Comparison of ENCODE assay signal across 8 mouse cellular contexts in the genomic region with DNA sequence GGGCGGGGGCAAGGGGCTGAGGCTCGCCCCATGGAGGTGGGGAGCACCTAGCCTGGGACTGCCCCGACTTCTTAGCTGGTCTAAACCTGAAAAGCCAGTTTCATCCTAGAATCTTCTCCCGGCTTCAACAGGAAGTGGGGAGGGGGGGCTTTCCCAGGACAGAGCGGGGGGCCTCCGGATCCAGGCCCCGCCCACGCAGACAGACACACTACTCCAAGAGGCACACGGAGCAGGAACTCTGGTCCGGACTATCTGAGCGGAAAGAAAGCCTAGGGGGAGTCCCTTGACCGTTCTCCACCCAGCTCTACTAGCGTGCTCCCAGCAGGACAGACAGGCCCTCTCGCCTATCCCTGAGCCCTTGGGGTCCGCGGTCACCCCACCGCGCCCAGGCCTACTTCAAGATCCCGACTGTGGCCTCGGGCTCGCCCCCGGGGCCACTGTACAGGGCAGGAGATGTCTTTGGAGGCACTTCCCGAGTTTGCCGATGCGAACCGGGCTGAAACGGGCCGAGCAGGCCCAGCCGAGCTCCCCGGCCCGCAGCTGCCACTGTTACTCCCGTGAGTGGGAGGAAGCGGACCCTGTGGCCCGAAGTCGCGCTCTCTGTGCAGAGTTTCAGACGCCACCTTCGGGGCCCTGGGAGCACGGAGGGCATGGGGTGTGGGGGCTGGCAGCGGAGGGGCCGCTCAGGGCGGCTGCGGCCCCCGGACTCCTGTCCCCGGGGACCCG. TPM values are rescaled to one million over a fixed set of nuclear protein-coding genes. Genes with fewer than 3 reads are reported as not detected.
A peak's percentile ranks its signal among the peaks of the same experiment; 100 is the strongest.
DNase-seq lines count a peak whose midpoint lies in the region; ATAC-seq lines count a peak whose summit lies in the region.

No protein-coding gene starts in this region.

- peak overlapping the region; percentile 99 for H3K4me2 ChIP-seq in forebrain, embryonic 11.5 days (ENCODE audit: low read depth, low read length, severe bottlenecking)

- ATAC-seq in forebrain, embryonic 11.5 days (replicated peaks; ENCODE audit: low FRiP score), result peak; percentile 16

- no peaks in the 10 kb centered on the region for H3K36me3 ChIP-seq in forebrain, embryonic 11.5 days (ENCODE audit: control insufficient read depth, insufficient read depth, low read length)

- DNase-seq in cerebellum, adult 11-12 months, result peak; percentile 59
- no peak for DNase-seq in cerebellum, postnatal 36 days
- DNase-seq in ZHBTc4 (ENCODE audit: low read depth, low spot score) (peak; percentile 57), liver (peak; percentile 60)
- peak; percentile 81 for DNase-seq in forebrain, embryonic 11.5 days (ENCODE audit: low spot score)
- DNase-seq in heart, postnatal 25 days (ENCODE audit: low spot score), result peak; percentile 66
- DNase-seq in naive thymus-derived CD4-positive, alpha-beta T cell, adult 2 months (ENCODE audit: low read depth), result peak; percentile 50
- no peak for DNase-seq in c-Kit-positive CD71-positive TER-119-positive erythroid progenitor cells, embryonic 14.5 days (ENCODE audit: low spot score)

- peak overlapping the region; percentile 25 for H3K27ac ChIP-seq in forebrain, embryonic 11.5 days (ENCODE audit: low read depth, low read length)

- H3K27me3 ChIP-seq in forebrain, embryonic 11.5 days (ENCODE audit: control insufficient read depth, insufficient read depth, low read length), result peaks cover 11% of the 10 kb centered on the region; the same call in 1 of the 2 replicates

- H3K9me3 ChIP-seq in forebrain, embryonic 11.5 days (ENCODE audit: control insufficient read depth, low read length), result no peaks in the 10 kb centered on the region

- intact Hi-C loops in heart, postnatal 25 days (cut with DNase I), result no loop called here

- WGBS in forebrain, embryonic 11.5 days, result under 1% methylated on average over 45 of the region's 46 CpGs

- H3K4me3 ChIP-seq in forebrain, embryonic 11.5 days (ENCODE audit: low read depth, low read length), result peak overlapping the region; percentile 74

- H3K4me1 ChIP-seq in forebrain, embryonic 11.5 days (replicated peaks; ENCODE audit: control insufficient read depth, insufficient read depth, low read length), result peaks cover 12% of the 10 kb centered on the region

- peak overlapping the region; percentile 78 for H3K9ac ChIP-seq in forebrain, embryonic 11.5 days (ENCODE audit: low read length)

RNA-seq across cellular contexts. Expression of a gene that starts 0.7 kb away (rescaled TPM):
- polyA plus RNA-seq in forebrain, embryonic 11.5 days (2014; fragmentation: Nextera tagmentation; extraction: Ambion mirVana), result 20.4 and 21.3 TPM in 2 replicates
- total RNA-seq in heart, postnatal 25 days (2021), result 10 to 100 TPM; 21.9 to 25.0 TPM

RNA-seq across cellular contexts. Expression of a gene that starts 4.9 kb away (rescaled TPM):
- 27.7 and 28.0 TPM in 2 replicates for polyA plus RNA-seq in forebrain, embryonic 11.5 days (2014; fragmentation: Nextera tagmentation; extraction: Ambion mirVana)
- 1 to 10 TPM; 5.1 to 6.0 TPM for total RNA-seq in heart, postnatal 25 days (2021)

RNA-seq across cellular contexts. Expression of a gene that starts 16.2 kb away (rescaled TPM):
- polyA plus RNA-seq in forebrain, embryonic 11.5 days (2014; fragmentation: Nextera tagmentation; extraction: Ambion mirVana), result 86.2 and 92.7 TPM in 2 replicates
- 10 to 100 TPM; 11.1 to 12.4 TPM for total RNA-seq in heart, postnatal 25 days (2021)

RNA-seq across cellular contexts. Expression of a gene that starts 21.3 kb away (rescaled TPM):
- polyA plus RNA-seq in forebrain, embryonic 11.5 days (2014; fragmentation: Nextera tagmentation; extraction: Ambion mirVana), result not detected in 2 replicates
- total RNA-seq in heart, postnatal 25 days (2021), result not detected

RNA-seq across cellular contexts. Expression of a gene that starts 46.1 kb away (rescaled TPM):
- 41.6 and 44.5 TPM in 2 replicates for polyA plus RNA-seq in forebrain, embryonic 11.5 days (2014; fragmentation: Nextera tagmentation; extraction: Ambion mirVana)
- 10 to 100 TPM; 26.8 to 29.8 TPM for total RNA-seq in heart, postnatal 25 days (2021)

Comparison
In these comparisons a context has a peak if more than half of its experiments do, and no peak if none do; other contexts are left out.
1. DNase-seq: peak in cerebellum, adult 11-12 months (single experiment), ZHBTc4 (single experiment), forebrain, embryonic 11.5 days (single experiment), heart, postnatal 25 days (single experiment), liver (single experiment) and naive thymus-derived CD4-positive, alpha-beta T cell, adult 2 months (single experiment); none in cerebellum, postnatal 36 days (0 of 2) and c-Kit-positive CD71-positive TER-119-positive erythroid progenitor cells, embryonic 14.5 days (single experiment).